Mouse (Mus musculus) hindbrain, postnatal 0 days (tissue): ENCODE measurements around the gene Gramd4. TPM values are rescaled to one million over a fixed set of nuclear protein-coding genes. Genes with fewer than 3 reads are reported as not detected.

Experiments
- ATAC-seq: fragments of 200-750 bp; cut with Nextera tagmentation; 2 replicates; pipeline ENCODE4 v1.8.0; 2017; ENCODE audit warnings: mild to moderate bottlenecking, moderate TSS enrichment, moderate library complexity
- DNase-seq: peaks from one replicate; pipeline ENCODE4 v3.0.0-alpha.2; 2015; ENCODE audit warnings: low spot score
- H3K27ac ChIP-seq: fragments of 300-500 bp; sonication (generic); 2 replicates; pipeline ENCODE4 v1.5.1; 2014; ENCODE audit warnings: mild to moderate bottlenecking
- H3K27me3 ChIP-seq: fragments of 300-500 bp; sonication (generic); 2 replicates; pipeline ENCODE4 v1.6.1; 2014; ENCODE audit warnings: low read length, mixed read lengths; ENCODE audit not compliant: insufficient read depth
- H3K36me3 ChIP-seq: fragments of 300-500 bp; sonication (generic); 2 replicates; pipeline ENCODE4 v1.6.1; 2014; ENCODE audit warnings: low read length, mixed read lengths; ENCODE audit not compliant: insufficient read depth
- H3K4me1 ChIP-seq: fragments of 300-500 bp; sonication (generic); 2 replicates; pipeline ENCODE4 v1.6.1; 2014; ENCODE audit warnings: antibody characterized with exemption, low read length, mixed read lengths; ENCODE audit not compliant: insufficient read depth
- H3K4me2 ChIP-seq: fragments of 300-500 bp; sonication (generic); 2 replicates; pipeline ENCODE4 v1.6.1; 2014; ENCODE audit warnings: low read depth, mild to moderate bottlenecking, low read length, moderate library complexity, mixed read lengths
- H3K4me3 ChIP-seq: fragments of 300-500 bp; sonication (generic); 2 replicates; pipeline ENCODE4 v1.5.1; 2014; ENCODE audit warnings: low read length
- H3K9ac ChIP-seq: fragments of 300-500 bp; sonication (generic); replicated peaks from 2 replicates; pipeline ENCODE4 v1.6.1; 2014; ENCODE audit warnings: mild to moderate bottlenecking, low read length, moderate library complexity, mixed read lengths
- H3K9me3 ChIP-seq: fragments of 300-500 bp; sonication (generic); 2 replicates; pipeline ENCODE4 v1.6.1; 2016; ENCODE audit warnings: low read length, mixed read lengths
- CTCF ChIP-seq: IDR thresholded peaks from 2 replicates; pipeline ENCODE4 v1.5.1; 2016; ENCODE audit warnings: antibody characterized with exemption, control low read depth, low read depth
- WGBS: fragments of 180-500 bp; shearing (Covaris S2); extraction: QIAGEN DNeasy Blood & Tissue Kit; methylation state at CpG from one replicate; pipeline ENCODE4 v1.1.7; 2014; 5-methylcytosine and 5-hydroxymethylcytosine counted together
- polyA plus RNA-seq: library from polyadenylated mRNA; unstranded; fragments of >200 nt; fragmentation: Nextera tagmentation; extraction: Ambion mirVana; gene quantifications from 2 replicates; pipeline ENCODE4 v1.2.1, GENCODE M21; 2015
- total RNA-seq: library from RNA; depleted of rRNA; stranded (reverse); fragments of >200 nt; gene quantifications from 2 replicates; pipeline ENCODE4 v1.2.3, GENCODE M21; 2014; rRNA removed

Gene Gramd4
- total RNA-seq (36.2 and 40.9 TPM in 2 replicates), polyA plus RNA-seq (18.6 and 19.0 TPM in 2 replicates)

DNA sequence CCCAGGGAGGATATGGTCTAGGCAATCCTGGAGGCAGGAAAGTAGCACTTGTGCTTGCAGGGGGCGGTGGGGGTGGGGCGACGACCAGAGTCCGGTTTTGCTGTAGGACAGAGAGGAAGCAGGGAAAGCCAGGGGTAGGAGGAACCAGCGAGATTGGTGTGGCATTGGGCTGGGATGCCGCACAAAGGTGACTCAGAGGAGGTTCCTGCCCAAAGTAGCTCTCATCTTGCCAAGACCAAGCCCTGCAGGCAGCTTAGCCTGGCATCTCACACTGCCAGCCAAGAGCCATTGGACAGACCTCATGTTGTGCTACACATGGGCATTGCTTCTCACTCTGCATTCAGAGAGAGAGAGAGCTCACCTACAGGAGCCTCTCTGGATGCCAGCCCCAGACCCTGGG lies at the start of gene Gramd4:
Gene Gramd4 (plus strand): TSS at position 283 of the 400 bp plus-strand sequence.
- Histone ChIP-seq H3K36me3 (no peaks in the 10 kb centered on the region), H3K27ac (peak within 1 kb of the TSS; percentile 95), H3K4me1 (peaks cover 37% of the 10 kb centered on the region), H3K27me3 (no peaks in the 10 kb centered on the region), H3K9ac (peak within 1 kb of the TSS; percentile 97), H3K9me3 (no peaks in the 10 kb centered on the region), H3K4me3 (peak within 1 kb of the TSS; percentile 82), H3K4me2 (peak within 1 kb of the TSS; percentile 93)
- TF ChIP-seq CTCF: no peak
- ATAC-seq (no peak), DNase-seq (no peak)
- 21% methylated on average over 6 of the region's 6 CpGs for WGBS

DNA sequence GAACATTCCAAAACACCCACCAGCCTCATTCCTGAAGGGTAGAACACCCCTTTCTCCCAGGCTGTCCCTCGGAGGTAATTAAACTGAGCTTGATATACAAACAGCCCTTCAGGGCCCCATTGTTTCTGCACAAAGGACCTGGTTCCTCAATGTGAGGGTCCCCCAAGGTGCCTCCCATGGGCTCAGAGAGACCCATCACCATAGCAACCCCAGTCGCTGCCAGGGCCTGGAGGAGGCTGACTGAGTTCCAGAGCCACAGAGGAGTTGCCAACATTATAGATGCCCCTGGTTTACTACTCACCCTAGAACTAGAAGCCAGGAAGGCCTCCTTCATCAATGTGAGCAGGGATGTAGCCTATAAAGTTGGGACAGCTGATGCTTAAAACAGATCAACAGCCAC lies 44.4 kb upstream of the Gramd4 start:
- 21% methylated on average over 2 of the region's 2 CpGs for WGBS
- no peak for TF ChIP-seq CTCF
- no peak overlapping the region for H3K4me3 ChIP-seq
- ATAC-seq (0 out of 2 replicates have a peak, but pooled peaks have one; percentile 24), DNase-seq (peak; percentile 46)
- no peaks in the 10 kb centered on the region for H3K27me3 ChIP-seq
- no peak overlapping the region for H3K4me2 ChIP-seq
- H3K27ac ChIP-seq: no peak overlapping the region
- no peak overlapping the region; the same call in 1 of the 2 replicates for H3K9ac ChIP-seq
- H3K36me3 ChIP-seq: no peaks in the 10 kb centered on the region
- H3K9me3 ChIP-seq: no peaks in the 10 kb centered on the region
- H3K4me1 ChIP-seq: peaks cover 14% of the 10 kb centered on the region

DNA sequence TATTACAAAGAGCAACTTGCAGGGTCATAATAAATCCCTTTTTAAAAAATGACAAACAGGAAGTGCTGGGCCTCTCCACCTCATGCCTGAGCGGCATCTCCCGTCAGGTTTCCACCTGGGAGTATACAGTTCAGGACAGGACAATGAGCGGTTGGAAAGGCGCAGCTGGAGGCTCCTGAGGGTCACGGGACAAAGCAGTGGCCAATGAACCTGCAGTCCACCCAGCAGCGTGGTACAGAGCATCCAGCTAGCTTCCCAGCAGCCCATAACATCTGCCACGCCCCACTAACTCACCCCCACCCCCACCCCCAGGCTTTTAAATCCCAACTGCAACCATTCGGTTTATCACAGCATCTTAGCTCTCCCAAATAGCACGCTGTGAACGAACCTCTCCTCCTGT lies 43.8 kb upstream of the Gramd4 start:
- no peak overlapping the region for H3K27ac ChIP-seq
- no peaks in the 10 kb centered on the region for H3K36me3 ChIP-seq
- no peaks in the 10 kb centered on the region for H3K9me3 ChIP-seq
- no peak overlapping the region for H3K4me3 ChIP-seq
- 25% methylated on average over 10 of the region's 10 CpGs for WGBS
- H3K4me1 ChIP-seq: peaks cover 14% of the 10 kb centered on the region
- DNase-seq (no peak), ATAC-seq (no peak)
- TF ChIP-seq CTCF: no peak
- H3K4me2 ChIP-seq: no peak overlapping the region
- H3K27me3 ChIP-seq: no peaks in the 10 kb centered on the region
- no peak overlapping the region; the same call in 1 of the 2 replicates for H3K9ac ChIP-seq

GRCm38 (mm10) chr15:86015026-86015425 lies 42.5 kb upstream of the Gramd4 start:
- TF ChIP-seq CTCF: no peak
- no peak for ATAC-seq
- no peak overlapping the region for H3K27ac ChIP-seq
- H3K27me3 ChIP-seq: no peaks in the 10 kb centered on the region
- 73% methylated on average over 7 of the region's 7 CpGs for WGBS
- H3K36me3 ChIP-seq: no peaks in the 10 kb centered on the region
- no peaks in the 10 kb centered on the region for H3K9me3 ChIP-seq
- H3K4me3 ChIP-seq: no peak overlapping the region
- no peak overlapping the region for H3K9ac ChIP-seq
- no peak for DNase-seq
- no peak overlapping the region for H3K4me2 ChIP-seq
- peaks cover 14% of the 10 kb centered on the region for H3K4me1 ChIP-seq

- H3K4me2 ChIP-seq: no peak overlapping the region
- no peak overlapping the region for H3K27ac ChIP-seq
- no peak for TF ChIP-seq CTCF
- no peaks in the 10 kb centered on the region for H3K27me3 ChIP-seq
- H3K9me3 ChIP-seq: no peaks in the 10 kb centered on the region
- peaks cover 14% of the 10 kb centered on the region for H3K4me1 ChIP-seq
- no peak overlapping the region for H3K4me3 ChIP-seq
- DNase-seq (no peak), ATAC-seq (no peak)
- H3K36me3 ChIP-seq: no peaks in the 10 kb centered on the region
- WGBS: 71% methylated on average over 13 of the region's 13 CpGs
- no peak overlapping the region for H3K9ac ChIP-seq
These were observed 41.5 kb upstream of the Gramd4 start for GRCm38 (mm10) chr15:86015860-86016541.

GRCm38 (mm10) chr15:86017336-86017735 lies 40.2 kb upstream of the Gramd4 start:
- H3K9ac ChIP-seq: no peak overlapping the region
- H3K36me3 ChIP-seq: no peaks in the 10 kb centered on the region
- H3K4me1 ChIP-seq: peaks cover 14% of the 10 kb centered on the region
- H3K4me2 ChIP-seq: no peak overlapping the region
- H3K27me3 ChIP-seq: no peaks in the 10 kb centered on the region
- H3K27ac ChIP-seq: no peak overlapping the region
- no peak for TF ChIP-seq CTCF
- ATAC-seq: no peak
- 93% methylated on average over 6 of the region's 6 CpGs for WGBS
- no peak for DNase-seq
- H3K4me3 ChIP-seq: no peak overlapping the region
- no peaks in the 10 kb centered on the region for H3K9me3 ChIP-seq
